Mouse (Mus musculus): ENCODE data around the gene Det1.

DNA sequence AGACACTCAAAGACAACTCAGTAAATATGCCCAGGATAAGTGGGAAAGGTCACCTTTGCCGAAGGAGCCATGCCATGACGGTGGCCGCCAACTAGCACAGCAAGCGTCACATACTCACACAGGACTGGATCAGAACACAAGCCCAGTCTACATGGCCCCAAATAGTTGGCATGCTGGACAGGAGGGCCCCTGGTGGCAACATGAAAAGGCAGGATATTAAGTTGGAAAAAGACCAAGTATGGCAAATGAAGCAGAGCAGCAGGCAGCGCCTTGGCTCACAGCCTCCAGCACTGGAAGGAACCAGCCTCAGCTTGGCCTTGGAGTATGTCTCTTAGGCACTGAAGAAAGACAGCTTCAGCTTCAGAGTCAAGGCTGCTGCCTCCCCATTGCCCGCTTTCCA is 33.3 kb downstream of the Det1 start:
- TF ChIP-seq CTCF (IDR thresholded peaks at IDR 0.05): no peak
- no peak for TF ChIP-seq EP300 (IDR thresholded peaks at IDR 0.05)

All from lung, postnatal 0 days (tissue).